Mouse (Mus musculus): Measurements from ENCODE around the gene 6030468B19Rik.

The 6030468B19Rik gene

GRCm38 (mm10) chr11:117797511-117798159 is at the start of gene 6030468B19Rik:
Gene 6030468B19Rik, plus strand, starts transcription at chr11:117797660.
- DNase-seq (ENCODE audit: low spot score in 2 of 2): no peak

DNA sequence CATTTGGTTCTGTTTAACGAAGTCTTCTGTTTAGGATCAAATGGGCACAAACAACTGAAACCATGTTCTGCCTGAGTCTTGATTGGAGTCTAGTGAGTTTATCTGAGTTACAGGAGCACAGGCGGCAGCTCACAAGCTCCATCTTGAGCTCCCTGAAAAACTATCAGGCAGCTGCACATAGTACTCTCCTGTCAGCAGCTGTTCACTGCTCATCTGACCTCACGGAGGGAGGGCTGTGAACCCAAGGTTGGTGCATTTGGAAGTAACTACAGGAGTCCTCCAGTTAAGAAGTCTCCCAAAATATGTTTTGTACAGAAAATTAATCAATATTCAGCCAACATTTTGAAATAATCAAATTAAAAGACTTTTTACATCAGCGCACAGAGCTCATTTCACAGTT is 48.8 kb upstream of the 6030468B19Rik start:
- no peak for DNase-seq (ENCODE audit: low spot score in 2 of 2)

GRCm38 (mm10) chr11:117749414-117749813 is 48.0 kb upstream of the 6030468B19Rik start:
- DNase-seq (ENCODE audit: low spot score in 2 of 2): no peak

DNA sequence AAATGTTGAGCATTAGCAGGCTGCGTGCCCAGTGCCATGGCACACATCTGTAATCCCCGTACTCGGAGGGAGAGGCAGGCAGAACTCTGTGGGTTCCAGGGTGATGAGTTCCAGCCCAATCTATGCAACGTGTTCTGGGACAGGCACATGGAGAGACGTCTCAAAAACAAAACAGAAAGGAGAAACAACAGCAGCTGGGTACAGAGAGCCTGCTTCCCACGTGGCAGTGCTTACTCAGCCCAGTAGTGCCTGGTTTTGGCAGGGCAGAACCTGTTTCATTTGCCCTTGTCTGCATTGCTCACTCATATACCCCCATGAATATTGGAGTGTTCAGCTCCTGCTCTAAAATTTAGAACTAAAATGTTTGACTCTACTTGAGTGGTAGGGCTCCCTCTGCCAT is 45.9 kb upstream of the 6030468B19Rik start:
- DNase-seq (ENCODE audit: low spot score in 2 of 2): no peak

DNA sequence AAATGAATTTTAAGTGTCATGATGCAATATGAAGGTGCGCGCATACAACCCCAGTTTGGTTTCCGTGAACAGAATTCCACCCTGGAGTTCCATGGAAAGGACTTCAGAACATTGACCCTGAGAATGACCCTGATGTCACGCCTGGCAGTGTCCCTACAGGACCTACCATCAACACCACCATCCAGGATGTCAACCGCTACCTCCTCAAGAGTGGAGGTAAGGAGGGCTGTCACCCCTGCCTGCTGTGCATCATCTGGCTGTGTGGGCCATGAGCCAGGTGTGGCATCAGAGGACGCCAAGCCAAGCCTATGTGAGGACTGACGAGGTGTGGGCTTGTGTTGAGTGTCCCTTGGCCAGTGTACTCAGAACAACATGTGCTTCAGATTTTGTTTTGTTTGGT is 41.6 kb upstream of the 6030468B19Rik start:
- DNase-seq (ENCODE audit: low spot score in 2 of 2): no peak

GRCm38 (mm10) chr11:117759267-117759666 is 38.2 kb upstream of the 6030468B19Rik start:
- DNase-seq (ENCODE audit: low spot score in 2 of 2): no peak

DNA sequence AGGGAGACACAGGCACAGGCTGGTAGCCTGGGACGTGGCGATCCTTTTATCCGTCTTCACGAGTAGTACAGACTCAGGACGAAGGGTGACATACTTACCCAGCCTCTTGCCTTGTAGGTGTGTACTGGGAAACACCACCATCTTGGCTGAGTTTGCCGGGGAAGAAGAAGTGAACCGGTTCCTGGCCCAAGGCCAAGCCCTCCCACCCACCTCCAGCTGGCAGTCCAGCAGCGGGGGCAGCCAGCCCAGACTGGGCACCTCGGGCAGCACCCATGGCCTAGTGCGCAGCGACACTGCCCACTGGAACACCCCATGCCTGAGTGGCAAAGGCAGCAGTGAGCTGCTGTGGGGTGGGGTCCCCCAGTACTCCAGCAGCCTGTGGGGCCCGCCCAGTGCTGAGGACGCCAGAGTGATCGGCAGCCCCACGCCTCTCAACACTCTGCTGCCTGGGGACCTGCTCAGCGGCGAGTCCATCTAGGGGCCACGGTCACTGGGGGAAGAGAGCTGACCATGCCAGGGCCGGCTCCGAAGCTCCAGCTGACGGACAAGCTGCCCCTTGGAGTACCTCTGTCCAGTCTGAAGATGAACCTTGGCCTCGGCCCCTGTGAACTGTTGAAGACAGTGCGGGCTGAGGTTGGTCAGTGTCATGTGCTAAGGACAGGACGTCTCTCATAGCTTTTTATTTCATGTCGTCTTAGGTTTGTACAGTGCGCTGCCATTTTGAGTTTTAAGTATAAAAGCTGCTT is 36.9 kb upstream of the 6030468B19Rik start:
- DNase-seq (ENCODE audit: low spot score in 2 of 2): no peak

DNA sequence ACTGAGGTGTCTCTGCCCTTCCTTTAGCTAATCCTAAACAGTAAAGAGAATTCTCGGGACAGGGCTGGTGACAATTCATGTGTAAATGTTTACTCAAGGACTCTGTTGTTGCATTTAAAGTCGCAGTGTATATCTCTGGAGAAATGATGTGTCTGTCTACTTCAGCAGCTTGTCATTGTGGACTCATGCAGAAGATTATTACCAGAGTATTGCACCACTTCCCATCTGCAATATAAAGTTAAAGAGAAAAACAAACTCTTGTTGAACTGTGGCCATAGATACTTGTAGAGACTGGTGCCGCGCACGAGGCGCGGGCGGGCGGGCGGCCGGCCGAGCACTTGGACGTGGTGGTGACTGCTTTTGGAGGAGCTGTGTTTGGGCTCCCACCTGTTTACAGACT is 35.7 kb upstream of the 6030468B19Rik start:
- no peak for DNase-seq (ENCODE audit: low spot score in 2 of 2)

DNA sequence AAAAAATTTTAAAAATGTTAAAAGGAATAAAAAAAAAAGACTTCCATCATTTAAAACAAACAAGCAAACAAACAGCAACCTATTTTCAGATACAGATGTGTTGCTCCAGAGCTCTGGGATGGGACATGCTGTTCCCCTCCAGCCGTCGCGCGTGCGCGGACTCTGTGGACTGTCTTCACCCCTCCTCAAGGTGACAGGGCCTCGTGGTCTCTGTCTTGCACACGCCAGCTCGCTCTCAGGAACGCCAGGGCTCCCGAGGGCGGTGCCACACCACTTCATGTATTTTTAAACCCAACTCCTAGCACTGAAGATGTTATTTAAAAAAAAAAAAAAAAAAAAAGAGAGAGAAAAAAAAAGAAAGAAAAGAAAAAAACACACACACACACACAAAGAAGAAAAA is 35.2 kb upstream of the 6030468B19Rik start:
- no peak for DNase-seq (ENCODE audit: low spot score in 2 of 2)

DNA sequence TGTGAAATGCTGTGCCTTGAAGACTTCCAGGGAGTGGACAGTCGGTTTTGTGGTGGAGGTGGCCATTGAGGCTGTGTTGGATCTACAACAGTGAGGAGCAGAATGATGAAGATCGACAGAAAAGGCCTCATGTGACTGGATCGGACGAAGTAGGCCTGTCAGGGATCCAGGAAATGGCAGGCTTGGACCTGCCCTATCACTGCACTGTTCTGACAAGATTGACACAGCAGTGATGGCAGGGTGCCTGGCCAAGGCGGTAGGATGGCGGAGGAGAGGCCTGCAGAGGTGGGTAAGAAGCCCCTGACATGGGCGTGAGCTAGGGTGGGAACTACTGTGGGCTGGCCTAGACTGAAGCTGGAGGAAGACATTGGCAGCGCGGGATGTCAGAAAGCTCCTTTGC is 33.1 kb upstream of the 6030468B19Rik start:
- peak in 1 of 2 experiments; percentile 49 for DNase-seq (ENCODE audit: low spot score in 2 of 2)

DNA sequence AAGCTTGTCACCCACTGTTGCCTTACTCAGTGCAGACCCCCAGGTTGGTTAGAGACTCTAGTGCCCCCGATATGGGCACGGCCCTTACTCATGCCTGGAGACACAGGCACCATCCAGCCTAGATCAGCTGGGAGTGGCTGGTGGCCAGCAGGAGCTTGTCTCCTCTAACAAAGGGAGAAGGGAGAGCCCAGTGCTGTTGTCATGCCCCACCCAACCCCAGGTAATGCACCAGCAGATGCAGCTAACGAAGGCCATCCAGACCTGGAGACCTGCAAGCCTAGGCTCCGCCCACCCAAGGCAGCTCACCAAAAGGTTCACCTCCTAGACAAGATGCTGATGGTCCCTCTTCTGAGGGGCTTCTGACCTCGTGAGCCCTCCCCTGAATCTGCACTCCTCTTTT is 32.1 kb upstream of the 6030468B19Rik start:
- no peak for DNase-seq (ENCODE audit: low spot score in 2 of 2)

GRCm38 (mm10) chr11:117766275-117766674 is 31.2 kb upstream of the 6030468B19Rik start:
- no peak for DNase-seq (ENCODE audit: low spot score in 2 of 2)

GRCm38 (mm10) chr11:117768725-117769682 is 28.5 kb upstream of the 6030468B19Rik start:
- DNase-seq (ENCODE audit: low spot score in 2 of 2): no peak

DNA sequence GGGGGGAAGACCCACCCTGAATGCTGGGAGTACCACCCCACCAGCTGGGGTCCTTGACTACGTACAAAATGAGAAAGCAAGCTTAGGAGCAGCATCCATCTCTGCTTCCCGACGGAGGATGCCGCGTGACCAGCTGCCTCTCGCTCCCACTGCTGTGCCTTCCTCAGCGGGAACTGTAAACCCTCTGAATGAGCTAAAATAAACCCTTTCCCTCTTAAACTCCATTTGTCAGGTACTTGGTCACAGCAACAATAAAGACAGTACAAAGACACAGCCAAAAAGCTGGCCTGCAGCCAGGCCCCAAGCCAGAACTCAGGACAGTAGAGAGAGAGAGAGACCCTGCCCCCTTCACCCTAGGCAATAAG is 27.8 kb upstream of the 6030468B19Rik start:
- DNase-seq (ENCODE audit: low spot score in 2 of 2): no peak

- DNase-seq (ENCODE audit: low spot score in 2 of 2): no peak
Measured at GRCm38 (mm10) chr11:117770407-117770806, 27.1 kb upstream of the 6030468B19Rik start.

DNA sequence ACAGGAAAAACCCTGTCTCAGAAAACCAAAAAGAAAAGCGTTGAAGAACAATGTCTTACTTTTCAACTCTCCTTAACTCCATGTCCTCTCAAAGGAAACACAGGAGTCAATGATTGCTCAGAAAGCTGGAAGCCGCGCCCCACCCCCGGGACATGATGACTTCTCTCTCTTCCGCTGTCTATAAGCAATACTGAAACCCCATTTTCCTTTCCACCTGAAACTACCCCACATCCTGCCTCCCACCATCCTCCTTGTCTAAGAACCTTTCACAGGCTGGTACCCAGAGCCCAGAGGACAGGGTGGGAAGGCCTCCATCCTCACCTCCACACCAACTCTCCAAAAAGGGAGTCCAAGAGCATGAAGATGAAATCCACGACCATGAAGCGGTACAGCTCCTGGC is 25.1 kb upstream of the 6030468B19Rik start:
- no peak for DNase-seq (ENCODE audit: low spot score in 2 of 2)

DNA sequence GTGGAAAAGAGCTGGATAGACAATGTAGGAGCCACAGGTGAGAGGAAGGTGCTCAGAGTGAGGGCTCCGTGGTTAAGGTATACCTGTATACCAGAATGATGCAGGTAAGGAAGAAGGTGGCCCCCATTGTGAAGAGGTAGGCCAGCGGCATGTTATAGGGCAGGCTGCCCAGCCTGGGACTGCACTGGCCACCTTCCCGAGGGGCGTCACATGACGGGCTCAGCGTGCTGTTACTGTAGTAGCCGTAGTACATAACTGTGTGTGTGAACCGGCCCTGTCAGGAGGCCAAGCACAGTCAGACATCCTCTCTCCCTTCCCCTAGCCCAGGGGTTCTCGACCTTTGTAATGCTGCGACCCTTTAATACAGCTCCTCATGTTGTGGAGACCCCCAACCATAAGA is 22.5 kb upstream of the 6030468B19Rik start:
- no peak for DNase-seq (ENCODE audit: low spot score in 2 of 2)

GRCm38 (mm10) chr11:117775540-117775939 is 21.9 kb upstream of the 6030468B19Rik start:
- DNase-seq (ENCODE audit: low spot score in 2 of 2): no peak

GRCm38 (mm10) chr11:117776085-117776792 is 21.2 kb upstream of the 6030468B19Rik start:
- no peak for DNase-seq (ENCODE audit: low spot score in 2 of 2)

DNA sequence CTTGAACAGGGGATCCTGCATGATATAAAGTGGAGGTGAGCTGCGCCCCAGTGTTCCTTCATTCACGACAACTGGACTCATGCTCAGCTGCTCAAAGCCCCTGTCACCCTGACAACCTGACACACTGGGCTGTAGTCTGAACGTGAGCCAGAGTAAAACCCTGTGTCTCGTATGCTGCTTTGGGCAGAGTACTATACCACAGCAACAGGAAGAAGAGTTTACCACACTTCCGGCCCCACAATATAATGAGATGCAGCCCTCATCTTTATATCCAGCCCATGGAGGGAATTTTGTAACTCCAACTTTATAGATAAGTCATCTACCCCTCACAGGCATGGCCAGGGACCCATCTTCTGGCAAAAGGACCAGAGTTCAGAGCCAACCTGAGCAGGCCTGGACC is 20.3 kb upstream of the 6030468B19Rik start:
- DNase-seq (ENCODE audit: low spot score in 2 of 2): no peak

GRCm38 (mm10) chr11:117778031-117778430 is 19.4 kb upstream of the 6030468B19Rik start:
- DNase-seq (ENCODE audit: low spot score in 2 of 2): no peak

Data from urinary bladder, adult 18-20 months (tissue).